In genomic region chr7:45162551-45162950, GRCm38 (mm10) we compare ENCODE assay signal across 9 mouse cellular contexts. TPM values are rescaled to one million over a fixed set of nuclear protein-coding genes. Genes with fewer than 3 reads are reported as not detected.
A peak's percentile ranks its signal among the peaks of the same experiment; 100 is the strongest.
DNase-seq lines count a peak whose midpoint lies in the region; ATAC-seq and TF ChIP-seq lines count a peak whose summit lies in the region.
"Had no signal": no experiment of that assay in that cellular context is flagged by ENCODE, and none has a peak within 500 bp of the region (broad histone marks: within the 10 kb centered on the region; RNA-seq: fewer than 3 reads in every experiment).

No protein-coding gene starts in this region.

- H3K36me3 ChIP-seq in heart, adult 2 months (ENCODE audit: control insufficient read depth, insufficient read depth, low read length) = no peaks in the 10 kb centered on the region
- H3K36me3 ChIP-seq in forebrain, embryonic 15.5 days = 0 out of 2 replicates have a peak, but pooled peaks cover 2% of the 10 kb centered on the region
- no peaks in the 10 kb centered on the region for H3K36me3 ChIP-seq in liver, embryonic 14.5 days (replicated peaks; ENCODE audit: control insufficient read depth, insufficient read depth, low read depth)

- no peak for DNase-seq in heart, adult 2 months
- DNase-seq in heart, adult 8-10 months (ENCODE audit: low spot score) = no peak
- DNase-seq in 3T3-L1 (ENCODE audit: low read depth, low spot score) = peak; percentile 11
- DNase-seq in liver, embryonic 14.5 days (ENCODE audit: low read depth in 3 of 3, low spot score in 3 of 3) = no peak
- no peak for DNase-seq in thymus, postnatal 14 days
- DNase-seq in cerebellum, adult 9-11 months = no peak
- no peak for DNase-seq in retina, embryonic 14.5 days (ENCODE audit: low spot score)

- TF ChIP-seq POLR2A in heart, adult 2 months (IDR thresholded peaks at IDR 0.05; ENCODE audit: insufficient read depth, low read depth, low read length) = no peak

- peaks cover 2% of the 10 kb centered on the region for H3K4me1 ChIP-seq in heart, adult 2 months (ENCODE audit: control insufficient read depth, insufficient read depth, low read length)
- H3K4me1 ChIP-seq in forebrain, embryonic 15.5 days = peaks cover 34% of the 10 kb centered on the region
- H3K4me1 ChIP-seq in liver, embryonic 14.5 days (replicated peaks; ENCODE audit: control insufficient read depth in 2 of 2, insufficient read depth in 2 of 2, low read length in 1 of 2) = peaks cover 2 to 3% of the 10 kb centered on the region in 2 experiments; a peak in 1 of 4 replicates

- TF ChIP-seq EP300 in heart, adult 2 months (IDR thresholded peaks at IDR 0.05; ENCODE audit: insufficient read depth, low read depth, low read length) = no peak
- TF ChIP-seq EP300 in liver, embryonic 14.5 days (IDR thresholded peaks at IDR 0.05; ENCODE audit: low read depth) = no peak

- H3K4me2 ChIP-seq in forebrain, embryonic 15.5 days (replicated peaks) = peak overlapping the region; percentile 44
- H3K4me2 ChIP-seq in liver, embryonic 14.5 days (ENCODE audit: low read depth) = peak overlapping the region; percentile 67

- intact Hi-C loops in heart, adult 2 months (cut with DNase I) = loop anchor here (1.0 to 5.0 kb wide), 2 partner anchors 36 to 135 kb away; no protein-coding TSS in a partner anchor

- no peaks in the 10 kb centered on the region for H3K9me3 ChIP-seq in forebrain, embryonic 15.5 days
- no peaks in the 10 kb centered on the region for H3K9me3 ChIP-seq in liver, embryonic 14.5 days (ENCODE audit: control insufficient read depth, low read length)

- no peak for ATAC-seq in forebrain, embryonic 15.5 days (replicated peaks)
- ATAC-seq in liver, embryonic 14.5 days (ENCODE audit: insufficient read depth) = no peak

- H3K79me2 ChIP-seq in heart, adult 2 months (replicated peaks; ENCODE audit: control insufficient read depth, insufficient read depth, low read length) = no peaks in the 10 kb centered on the region

- TF ChIP-seq CTCF in heart, adult 2 months (IDR thresholded peaks at IDR 0.05) = no peak
- TF ChIP-seq CTCF in liver, embryonic 14.5 days (IDR thresholded peaks at IDR 0.05; ENCODE audit: low read depth) = no peak

- H3K9ac ChIP-seq in heart, adult 2 months (ENCODE audit: low read depth, low read length) = no peak overlapping the region
- H3K9ac ChIP-seq in forebrain, embryonic 15.5 days (replicated peaks) = no peak overlapping the region; the same call in 1 of the 2 replicates
- no peak overlapping the region for H3K9ac ChIP-seq in liver, embryonic 14.5 days (replicated peaks)

- peaks cover 3% of the 10 kb centered on the region; the same call in 1 of the 2 replicates for H3K27me3 ChIP-seq in heart, adult 2 months (ENCODE audit: control insufficient read depth, insufficient read depth, low read length)
- peaks cover 40% of the 10 kb centered on the region for H3K27me3 ChIP-seq in forebrain, embryonic 15.5 days
- peaks cover 53% of the 10 kb centered on the region for H3K27me3 ChIP-seq in liver, embryonic 14.5 days (ENCODE audit: control insufficient read depth, insufficient read depth, low read length)

- H3K4me3 ChIP-seq in heart, adult 2 months = peak overlapping the region; percentile 42
- H3K4me3 ChIP-seq in forebrain, embryonic 15.5 days = peak overlapping the region; percentile 32
- H3K4me3 ChIP-seq in liver, embryonic 14.5 days (ENCODE audit: insufficient read depth in 1 of 2, low read depth in 2 of 2, low read length in 2 of 2) = no peak overlapping the region

- WGBS in heart, adult 2 months = 21% methylated on average over 6 of the region's 6 CpGs
- WGBS in forebrain, embryonic 15.5 days = 23% methylated on average over 6 of the region's 6 CpGs
- WGBS in liver, embryonic 14.5 days (ENCODE audit: insufficient replicate concordance) = 22% methylated on average over 6 of the region's 6 CpGs

- no peak overlapping the region for H3K27ac ChIP-seq in heart, adult 2 months
- peak overlapping the region; percentile 26 for H3K27ac ChIP-seq in forebrain, embryonic 15.5 days (replicated peaks)
- no peak overlapping the region for H3K27ac ChIP-seq in liver, embryonic 14.5 days

RNA-seq across cellular contexts. Expression of gene Slc17a7, which starts 1.2 kb away (rescaled TPM):
- 10 to 100 TPM; 18.3 to 24.3 TPM for total RNA-seq in heart, adult 2 months (2021)
- polyA plus RNA-seq in heart, adult 2 months (2012; rRNA removed) = 29.1 and 36.8 TPM in 2 replicates
- 10 to 100 TPM; 32.0 to 50.7 (median 41.1) TPM for total RNA-seq in heart, adult 8-10 months (2022)
- 20.1 and 24.0 TPM in 2 replicates for polyA plus RNA-seq in forebrain, embryonic 15.5 days (2015; fragmentation: Nextera tagmentation; extraction: Ambion mirVana)
- 0.01 TPM in 2 replicates for polyA plus RNA-seq in liver, embryonic 14.5 days (2012; rRNA removed)
- not detected in 2 replicates for polyA plus RNA-seq in liver, embryonic 14.5 days (2014; fragmentation: Nextera tagmentation; extraction: Ambion mirVana)

RNA-seq across cellular contexts. Expression of gene Aldh16a1, which starts 8.2 kb away (rescaled TPM):
- total RNA-seq in heart, adult 2 months (2021) = 10 to 100 TPM; 19.7 to 25.1 TPM
- polyA plus RNA-seq in heart, adult 2 months (2012; rRNA removed) = 23.5 and 23.9 TPM in 2 replicates
- 10 to 100 TPM; 24.9 to 36.9 (median 29.2) TPM for total RNA-seq in heart, adult 8-10 months (2022)
- polyA plus RNA-seq in forebrain, embryonic 15.5 days (2015; fragmentation: Nextera tagmentation; extraction: Ambion mirVana) = 25.6 and 30.8 TPM in 2 replicates
- polyA plus RNA-seq in liver, embryonic 14.5 days (2012; rRNA removed) = 17.9 and 19.8 TPM in 2 replicates
- polyA plus RNA-seq in liver, embryonic 14.5 days (2014; fragmentation: Nextera tagmentation; extraction: Ambion mirVana) = 20.9 and 23.1 TPM in 2 replicates

RNA-seq across cellular contexts. Expression of gene Pih1d1, which starts 8.4 kb away (rescaled TPM):
- 10 to 100 TPM; 33.8 to 36.7 TPM for total RNA-seq in heart, adult 2 months (2021)
- polyA plus RNA-seq in heart, adult 2 months (2012; rRNA removed) = 48.1 and 51.2 TPM in 2 replicates
- total RNA-seq in heart, adult 8-10 months (2022) = 10 to 100 TPM; 40.4 to 50.5 (median 48.0) TPM
- polyA plus RNA-seq in forebrain, embryonic 15.5 days (2015; fragmentation: Nextera tagmentation; extraction: Ambion mirVana) = 96.0 and 96.9 TPM in 2 replicates
- 38.3 and 43.3 TPM in 2 replicates for polyA plus RNA-seq in liver, embryonic 14.5 days (2012; rRNA removed)
- polyA plus RNA-seq in liver, embryonic 14.5 days (2014; fragmentation: Nextera tagmentation; extraction: Ambion mirVana) = 44.3 and 45.8 TPM in 2 replicates

RNA-seq across cellular contexts. Expression of gene Gfy, which starts 16.8 kb away (rescaled TPM):
- not detected for total RNA-seq in heart, adult 2 months (2021)
- polyA plus RNA-seq in heart, adult 2 months (2012; rRNA removed) = not detected in 2 replicates
- total RNA-seq in heart, adult 8-10 months (2022) = not detected
- polyA plus RNA-seq in forebrain, embryonic 15.5 days (2015; fragmentation: Nextera tagmentation; extraction: Ambion mirVana) = not detected in 2 replicates
- 0.02 TPM in 1 of 2 replicates, not detected in the other for polyA plus RNA-seq in liver, embryonic 14.5 days (2012; rRNA removed)
- polyA plus RNA-seq in liver, embryonic 14.5 days (2014; fragmentation: Nextera tagmentation; extraction: Ambion mirVana) = not detected in 2 replicates
- polyA plus RNA-seq: large intestine, adult 2 months had no signal

RNA-seq across cellular contexts. Expression of gene Pth2, which starts 18.2 kb away (rescaled TPM):
- total RNA-seq in heart, adult 2 months (2021) = not detected
- not detected in 2 replicates for polyA plus RNA-seq in heart, adult 2 months (2012; rRNA removed)
- not detected for total RNA-seq in heart, adult 8-10 months (2022)
- not detected in 2 replicates for polyA plus RNA-seq in forebrain, embryonic 15.5 days (2015; fragmentation: Nextera tagmentation; extraction: Ambion mirVana)
- not detected in 2 replicates for polyA plus RNA-seq in liver, embryonic 14.5 days (2012; rRNA removed)
- polyA plus RNA-seq in liver, embryonic 14.5 days (2014; fragmentation: Nextera tagmentation; extraction: Ambion mirVana) = not detected in 2 replicates
- polyA plus RNA-seq: large intestine, adult 2 months had no signal

Comparison
In these comparisons a context has a peak if more than half of its experiments do, and no peak if none do; other contexts are left out.
1. H3K4me3 ChIP-seq: peak in heart, adult 2 months (single experiment) and forebrain, embryonic 15.5 days (single experiment); none in liver, embryonic 14.5 days (0 of 2).
2. RNA of gene Slc17a7, which starts 1.2 kb away (polyA plus RNA-seq): 29.1 to 36.8 TPM in heart, adult 2 months and 20.1 to 24.0 TPM in forebrain, embryonic 15.5 days; 0.01 TPM in liver, embryonic 14.5 days; every median in the first group is over 10 times any median in the second.